Mouse (Mus musculus) liver, embryonic 11.5 days (tissue): ENCODE results near the gene Usp10. TPM values are rescaled to one million over a fixed set of nuclear protein-coding genes. Genes with fewer than 3 reads are reported as not detected.

Experiments used
- ATAC-seq: fragments of 200-750 bp; cut with Nextera tagmentation; replicated peaks from 2 replicates; pipeline ENCODE4 v1.8.0; 2017; ENCODE audit warnings: moderate number of reproducible peaks, mild to moderate bottlenecking, moderate TSS enrichment, moderate library complexity; ENCODE audit not compliant: low FRiP score
- DNase-seq: peaks from one replicate; pipeline ENCODE4 v3.0.0-alpha.2; 2017; ENCODE audit warnings: low spot score
- H3K27ac ChIP-seq: fragments of 300-500 bp; sonication (generic); 2 replicates; pipeline ENCODE4 v1.5.1; 2014; ENCODE audit warnings: mild to moderate bottlenecking, low read depth, low read length, control low read depth
- H3K27me3 ChIP-seq: fragments of 300-500 bp; sonication (generic); replicated peaks from 2 replicates; pipeline ENCODE4 v1.6.1; 2014; ENCODE audit warnings: low read length, mixed read lengths; ENCODE audit not compliant: control insufficient read depth, insufficient read depth
- H3K36me3 ChIP-seq: fragments of 300-500 bp; sonication (generic); 2 replicates; pipeline ENCODE4 v1.6.1; 2014; ENCODE audit warnings: mild to moderate bottlenecking, low read length, moderate library complexity, mixed read lengths; ENCODE audit not compliant: control insufficient read depth, insufficient read depth
- H3K4me1 ChIP-seq: fragments of 300-500 bp; sonication (generic); replicated peaks from 2 replicates; pipeline ENCODE4 v1.6.1; 2014; ENCODE audit warnings: low read length, mixed read lengths; ENCODE audit not compliant: control insufficient read depth, insufficient read depth
- H3K4me2 ChIP-seq: fragments of 300-500 bp; sonication (generic); 2 replicates; pipeline ENCODE4 v1.6.1; 2014; ENCODE audit warnings: mild to moderate bottlenecking, control low read depth, moderate library complexity
- H3K4me3 ChIP-seq: fragments of 300-500 bp; sonication (generic); 2 replicates; pipeline ENCODE4 v1.5.1; 2014; ENCODE audit warnings: low read depth, low read length, control low read depth
- H3K9ac ChIP-seq: fragments of 300-500 bp; sonication (generic); 2 replicates; pipeline ENCODE4 v1.6.1; 2014; ENCODE audit warnings: low read depth, low read length, control low read depth
- H3K9me3 ChIP-seq: fragments of 300-500 bp; sonication (generic); 2 replicates; pipeline ENCODE4 v1.6.1; 2016; ENCODE audit warnings: low read length, inconsistent platforms, mixed read lengths; ENCODE audit not compliant: control insufficient read depth
- WGBS: fragments of 180-500 bp; shearing (Covaris S2); extraction: QIAGEN DNeasy Blood & Tissue Kit; methylation state at CpG from one replicate; pipeline ENCODE4 v1.1.7; 2014; 5-methylcytosine and 5-hydroxymethylcytosine counted together
- polyA plus RNA-seq: library from polyadenylated mRNA; unstranded; fragments of >200 nt; fragmentation: Nextera tagmentation; extraction: Ambion mirVana; gene quantifications from 2 replicates; pipeline ENCODE4 v1.2.1, GENCODE M21; 2014

Usp10 gene
- polyA plus RNA-seq, 1 experiment from 2014 or later: 175 TPM

DNA sequence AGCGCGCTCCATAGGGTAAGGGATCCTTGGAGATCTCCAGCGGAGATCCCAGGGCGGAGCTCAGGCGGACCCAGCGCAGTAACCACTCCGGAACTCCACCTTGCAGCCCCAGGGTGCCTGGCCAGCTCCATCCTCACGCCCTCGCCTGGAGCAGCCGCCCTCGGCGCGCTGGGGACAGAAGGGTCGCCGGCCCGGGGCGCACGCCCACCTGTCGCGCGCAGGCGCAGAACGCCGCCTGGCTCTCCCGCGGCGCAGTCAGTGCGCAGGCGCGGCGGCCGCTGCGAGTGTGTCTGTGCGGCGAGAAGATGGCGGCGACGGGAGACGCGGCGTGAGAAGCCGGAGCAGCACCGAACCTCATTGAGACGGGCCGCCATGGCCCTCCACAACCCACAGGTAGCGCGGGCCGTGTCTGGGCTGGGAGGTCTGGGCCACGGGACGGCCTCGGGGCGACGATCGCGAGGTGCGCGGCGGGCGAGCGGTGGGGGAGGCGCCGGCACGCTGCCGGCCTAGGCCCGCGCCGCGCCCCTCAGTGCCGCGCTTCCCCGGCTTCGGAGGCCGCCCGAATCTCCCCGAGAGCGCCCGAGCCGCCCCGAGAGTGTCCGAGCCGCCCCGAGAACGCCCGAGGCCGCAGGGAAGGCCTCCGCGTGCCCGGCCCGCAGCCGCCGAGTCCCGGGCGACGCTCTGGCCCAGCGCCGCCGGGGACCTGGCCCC is 542 bp downstream of the Usp10 start, which contains the start of gene Gm20388:
TSS of gene Gm20388 (plus strand) at position 295 of the 711 bp plus-strand sequence.
- Histone ChIP-seq H3K4me2 (peak within 1 kb of the TSS; percentile 75), H3K4me3 (peak within 1 kb of the TSS; percentile 81), H3K9me3 (no peaks in the 10 kb centered on the region), H3K36me3 (no peaks in the 10 kb centered on the region; the same call in 1 of the 2 replicates), H3K4me1 (peaks cover 45% of the 10 kb centered on the region), H3K27ac (peak within 1 kb of the TSS; percentile 88), H3K27me3 (no peaks in the 10 kb centered on the region), H3K9ac (peak within 1 kb of the TSS; percentile 90)
- ATAC-seq (peak; percentile 90), DNase-seq (peak; percentile 92)
- WGBS: under 1% methylated on average over 84 of the region's 97 CpGs

DNA sequence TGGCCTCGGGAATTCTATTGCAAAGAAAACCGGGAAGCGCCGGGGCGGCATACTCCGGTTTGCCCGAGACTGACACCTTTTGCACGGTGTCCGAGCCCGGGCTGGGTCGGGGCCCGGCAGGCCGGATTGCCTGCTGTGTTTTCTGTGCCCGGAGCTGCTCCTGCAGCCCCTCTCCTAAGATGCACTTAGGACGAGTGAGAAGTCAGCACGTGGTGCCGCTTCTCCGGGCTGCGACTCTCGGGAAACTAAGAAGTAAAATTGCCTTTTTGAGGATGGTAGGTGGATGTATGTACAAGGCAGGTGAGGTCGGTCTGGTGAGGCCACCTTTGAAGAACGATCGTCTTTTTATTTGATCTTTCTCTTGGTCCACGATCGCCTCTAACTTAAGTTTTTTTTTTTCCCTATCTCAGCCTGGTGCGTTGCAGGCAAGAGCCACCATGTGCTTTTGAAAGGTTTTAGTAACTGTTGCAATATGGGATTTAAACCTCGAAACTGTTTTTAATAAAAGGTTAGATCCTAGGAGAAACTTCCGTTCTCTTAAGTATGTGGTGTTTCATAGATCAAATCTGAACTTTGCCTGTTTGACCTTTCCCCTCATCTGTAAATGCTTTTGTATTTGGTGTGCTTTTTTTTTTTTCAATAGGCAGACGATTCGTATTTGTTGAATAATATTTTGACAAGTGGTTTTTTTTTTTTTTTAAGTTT is 1.2 kb downstream of the Usp10 start:
- H3K4me1 ChIP-seq: peaks cover 53% of the 10 kb centered on the region
- under 1% methylated on average over 30 of the region's 30 CpGs for WGBS
- ATAC-seq: peak; percentile 29; the same call in 1 of the 2 replicates

GRCm38 (mm10) chr8:119912643-119913042 is 2.5 kb downstream of the Usp10 start:
- 44% methylated on average over 6 of the region's 6 CpGs for WGBS
- Histone ChIP-seq H3K4me3 (peak overlapping the region; percentile 81), H3K36me3 (no peaks in the 10 kb centered on the region; the same call in 1 of the 2 replicates), H3K4me2 (peak overlapping the region; percentile 75), H3K9ac (peak overlapping the region; percentile 58), H3K27ac (0 out of 2 replicates have a peak overlapping the region, but pooled peaks have one; percentile 30), H3K27me3 (no peaks in the 10 kb centered on the region), H3K9me3 (no peaks in the 10 kb centered on the region), H3K4me1 (peaks cover 63% of the 10 kb centered on the region)
- no peak for DNase-seq
- ATAC-seq: no peak

More for the DNA sequence above, 1.2 kb downstream of the Usp10 start:
- H3K9ac ChIP-seq: peak overlapping the region; percentile 90
- DNase-seq: no peak
- H3K9me3 ChIP-seq: no peaks in the 10 kb centered on the region
- H3K27ac ChIP-seq: peak overlapping the region; percentile 88
- peak overlapping the region; percentile 75 for H3K4me2 ChIP-seq
- H3K4me3 ChIP-seq: peak overlapping the region; percentile 81
- no peaks in the 10 kb centered on the region for H3K27me3 ChIP-seq
- H3K36me3 ChIP-seq: no peaks in the 10 kb centered on the region; the same call in 1 of the 2 replicates

DNA sequence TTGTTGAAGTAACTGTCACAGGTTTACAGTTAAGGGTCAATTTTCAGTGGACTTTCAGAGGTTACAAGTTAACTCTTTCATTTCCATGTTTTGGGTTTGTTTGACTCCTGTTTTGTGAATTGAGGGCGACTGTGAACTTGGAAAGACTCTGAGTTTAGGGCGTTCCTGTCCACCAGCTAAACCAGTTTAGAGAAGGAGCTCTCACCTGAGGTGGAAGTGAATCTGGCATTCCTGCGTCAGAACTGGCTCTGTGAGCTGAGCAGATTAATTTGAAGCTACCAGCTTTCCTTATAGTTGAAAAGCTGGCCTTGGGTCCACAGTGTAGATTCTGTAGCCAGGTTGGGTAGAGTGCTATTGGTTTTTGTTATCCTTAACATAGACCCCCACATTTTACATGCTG is 3.0 kb downstream of the Usp10 start:
- DNase-seq (no peak), ATAC-seq (no peak)
- 57% methylated on average over 3 of the region's 3 CpGs for WGBS
- H3K27me3 ChIP-seq: no peaks in the 10 kb centered on the region
- H3K4me1 ChIP-seq: peaks cover 65% of the 10 kb centered on the region
- H3K9me3 ChIP-seq: no peaks in the 10 kb centered on the region
- no peak overlapping the region for H3K27ac ChIP-seq
- no peaks in the 10 kb centered on the region; the same call in 1 of the 2 replicates for H3K36me3 ChIP-seq
- H3K4me2 ChIP-seq: peak overlapping the region; percentile 75
- H3K4me3 ChIP-seq: peak overlapping the region; percentile 81
- peak overlapping the region; percentile 13 for H3K9ac ChIP-seq

- no peak overlapping the region for H3K27ac ChIP-seq
- ATAC-seq (no peak), DNase-seq (no peak)
- no peaks in the 10 kb centered on the region for H3K27me3 ChIP-seq
- WGBS: 26% methylated on average over 2 of the region's 2 CpGs
- 0 out of 2 replicates have a peak overlapping the region, but pooled peaks have one; percentile 13 for H3K9ac ChIP-seq
- peaks cover 73% of the 10 kb centered on the region for H3K4me1 ChIP-seq
- peak overlapping the region; percentile 81 for H3K4me3 ChIP-seq
- no peaks in the 10 kb centered on the region for H3K9me3 ChIP-seq
- peak overlapping the region; percentile 75 for H3K4me2 ChIP-seq
- peaks cover 3% of the 10 kb centered on the region; the same call in 1 of the 2 replicates for H3K36me3 ChIP-seq
These were observed 4.0 kb downstream of the Usp10 start for GRCm38 (mm10) chr8:119914161-119914560.

DNA sequence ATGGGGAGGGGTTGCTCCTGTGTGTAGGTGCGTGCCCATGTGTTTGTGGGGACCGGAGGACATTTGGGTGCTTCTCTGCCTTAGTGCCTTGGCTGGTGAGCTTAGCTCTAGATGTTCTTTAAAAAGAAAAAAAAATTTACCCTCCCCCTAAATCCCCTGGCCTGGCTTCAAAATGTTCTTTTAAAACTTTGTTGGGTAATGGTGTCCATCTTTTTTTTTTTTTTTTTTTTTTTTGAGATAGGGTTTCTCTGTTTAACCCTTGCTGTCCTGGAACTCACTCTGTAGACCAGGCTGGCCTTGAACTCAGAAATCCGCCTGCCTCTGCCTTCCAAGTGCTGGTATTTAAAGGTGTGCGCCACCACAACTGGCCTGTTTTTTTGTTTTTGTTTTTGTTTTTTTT is 5.1 kb downstream of the Usp10 start:
- H3K9me3 ChIP-seq: no peaks in the 10 kb centered on the region
- peak overlapping the region; percentile 44; the same call in 1 of the 2 replicates for H3K9ac ChIP-seq
- peak overlapping the region; percentile 75 for H3K4me2 ChIP-seq
- H3K27me3 ChIP-seq: no peaks in the 10 kb centered on the region
- no peak overlapping the region for H3K4me3 ChIP-seq
- DNase-seq (no peak), ATAC-seq (no peak)
- H3K4me1 ChIP-seq: peaks cover 76% of the 10 kb centered on the region
- peak overlapping the region; percentile 35 for H3K27ac ChIP-seq
- peaks cover 3% of the 10 kb centered on the region; the same call in 1 of the 2 replicates for H3K36me3 ChIP-seq
- 76% methylated on average over 4 of the region's 4 CpGs for WGBS

DNA sequence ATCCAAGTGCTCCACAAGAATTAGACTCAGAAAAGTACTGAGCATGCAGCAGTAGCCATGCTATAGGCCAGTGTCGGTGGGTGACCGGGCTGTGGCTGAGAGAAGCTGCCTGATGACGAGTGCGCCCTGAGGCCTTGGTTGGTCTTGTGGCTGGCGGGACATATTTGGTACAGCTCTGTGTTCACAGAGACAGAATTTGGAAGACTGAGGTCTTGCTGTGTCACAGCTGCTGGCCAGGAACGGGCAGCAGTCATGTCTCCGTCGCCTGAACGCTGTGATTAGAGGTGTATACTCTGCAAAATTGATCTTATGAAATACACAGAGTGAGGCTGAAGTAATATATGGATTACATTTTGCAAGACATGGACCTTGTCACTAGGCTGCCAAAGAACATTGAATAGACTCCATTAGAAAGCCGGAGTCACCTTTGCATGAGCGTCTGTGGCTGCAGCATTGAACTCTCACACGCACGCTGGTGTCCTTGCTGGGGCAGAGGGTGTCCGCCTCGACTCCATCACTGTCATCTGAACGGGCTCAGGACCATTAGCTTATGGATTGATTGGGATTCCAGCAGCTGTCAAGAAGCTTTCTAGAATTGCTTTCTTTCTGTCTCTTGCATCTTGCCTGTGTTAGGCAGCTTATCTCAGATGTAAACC is 6.2 kb downstream of the Usp10 start:
- Histone ChIP-seq H3K27ac (peak overlapping the region; percentile 87), H3K9me3 (no peaks in the 10 kb centered on the region), H3K4me3 (peak overlapping the region; percentile 8), H3K4me1 (peaks cover 87% of the 10 kb centered on the region), H3K36me3 (peaks cover 3% of the 10 kb centered on the region; the same call in 1 of the 2 replicates), H3K9ac (peak overlapping the region; percentile 26; the same call in 1 of the 2 replicates), H3K4me2 (peak overlapping the region; percentile 62), H3K27me3 (no peaks in the 10 kb centered on the region)
- WGBS: 64% methylated on average over 16 of the region's 16 CpGs
- no peak for ATAC-seq
- DNase-seq: no peak

GRCm38 (mm10) chr8:119917415-119917814 is 7.3 kb downstream of the Usp10 start:
- Histone ChIP-seq H3K4me3 (peak overlapping the region; percentile 10; the same call in 1 of the 2 replicates), H3K4me1 (peaks cover 90% of the 10 kb centered on the region), H3K27ac (peak overlapping the region; percentile 87), H3K9me3 (no peaks in the 10 kb centered on the region), H3K27me3 (no peaks in the 10 kb centered on the region), H3K36me3 (peaks cover 3% of the 10 kb centered on the region; the same call in 1 of the 2 replicates), H3K4me2 (peak overlapping the region; percentile 62), H3K9ac (peak overlapping the region; percentile 11)
- ATAC-seq (no peak; the same call in 1 of the 2 replicates), DNase-seq (no peak)
- 51% methylated on average over 3 of the region's 3 CpGs for WGBS
